Mouse (Mus musculus) cerebellum, adult 11 months (tissue): ENCODE measurements around the gene Gimap7.

Source experiments
- DNase-seq: peaks from one replicate; pipeline ENCODE4 v3.0.0; 2022

Gene Gimap7

GRCm38 (mm10) chr6:48696830-48697554 is 21.4 kb upstream of the Gimap7 start:
- DNase-seq, result no peak

- DNase-seq, result no peak
These were observed 20.9 kb upstream of the Gimap7 start for GRCm38 (mm10) chr6:48697555-48697930.

- no peak for DNase-seq
These were observed 20.2 kb upstream of the Gimap7 start for GRCm38 (mm10) chr6:48698066-48698856.

- no peak for DNase-seq
These were observed 19.5 kb upstream of the Gimap7 start for GRCm38 (mm10) chr6:48698888-48699287.

- DNase-seq, result no peak
These were observed 18.0 kb upstream of the Gimap7 start for GRCm38 (mm10) chr6:48700251-48701075.

- DNase-seq, result no peak
These were observed 16.3 kb upstream of the Gimap7 start for GRCm38 (mm10) chr6:48702146-48702545.

GRCm38 (mm10) chr6:48702601-48703000 is 15.8 kb upstream of the Gimap7 start:
- no peak for DNase-seq

GRCm38 (mm10) chr6:48704146-48704545 is 14.3 kb upstream of the Gimap7 start:
- no peak for DNase-seq

- DNase-seq, result no peak
These were observed 12.3 kb upstream of the Gimap7 start for GRCm38 (mm10) chr6:48706130-48706529.

GRCm38 (mm10) chr6:48720326-48720725 is 1.9 kb downstream of the Gimap7 start:
- no peak for DNase-seq

- DNase-seq, result no peak
These were observed 5.0 kb downstream of the Gimap7 start for GRCm38 (mm10) chr6:48723468-48723867.

GRCm38 (mm10) chr6:48725476-48725875 is 7.1 kb downstream of the Gimap7 start:
- no peak for DNase-seq

- no peak for DNase-seq
These were observed 9.3 kb downstream of the Gimap7 start for GRCm38 (mm10) chr6:48727761-48728160.

- no peak for DNase-seq
These were observed 14.5 kb downstream of the Gimap7 start for GRCm38 (mm10) chr6:48732864-48733304.

GRCm38 (mm10) chr6:48733660-48734059 is 15.2 kb downstream of the Gimap7 start:
- DNase-seq, result no peak

GRCm38 (mm10) chr6:48737053-48737452 is 18.6 kb downstream of the Gimap7 start:
- DNase-seq, result no peak

- DNase-seq, result no peak
These were observed 19.3 kb downstream of the Gimap7 start for GRCm38 (mm10) chr6:48737688-48738087.

GRCm38 (mm10) chr6:48738961-48739779 is 20.7 kb downstream of the Gimap7 start, which contains the start of gene Gimap1:
Gimap1 (plus strand) TSS chr6:48739054.
- no peak for DNase-seq

GRCm38 (mm10) chr6:48739780-48740055 is 21.3 kb downstream of the Gimap7 start:
- DNase-seq, result no peak

- DNase-seq, result no peak
These were observed 22.2 kb downstream of the Gimap7 start for GRCm38 (mm10) chr6:48740501-48741169.

GRCm38 (mm10) chr6:48741273-48741672 is 22.9 kb downstream of the Gimap7 start:
- DNase-seq, result no peak

- no peak for DNase-seq
These were observed 23.3 kb downstream of the Gimap7 start for GRCm38 (mm10) chr6:48741711-48742206.
